Mouse (Mus musculus) heart, adult 2 months (tissue): ENCODE results near the gene Slc34a1. TPM values are rescaled to one million over a fixed set of nuclear protein-coding genes. Genes with fewer than 3 reads are reported as not detected.
A peak's percentile ranks its signal among the peaks of the same experiment; 100 is the strongest.

ENCODE experiments used
- DNase-seq, 2 experiments: peaks; one replicate each; pipeline ENCODE4 v3.0.0; 2021
- H3K27ac ChIP-seq: fragments of 200-600 bp; 2 replicates; pipeline ENCODE4 v1.8.1; 2022
- H3K27me3 ChIP-seq: fragments of 200-500 bp; 2 replicates; pipeline ENCODE4 v1.6.1; 2012; ENCODE audit warnings: mild to moderate bottlenecking, low read length, inconsistent platforms, mixed read lengths; ENCODE audit not compliant: control insufficient read depth, insufficient read depth
- H3K36me3 ChIP-seq: fragments of 200-500 bp; 2 replicates; pipeline ENCODE4 v1.6.1; 2012; ENCODE audit warnings: low read length, inconsistent platforms; ENCODE audit not compliant: control insufficient read depth, insufficient read depth
- H3K4me1 ChIP-seq: fragments of 200-500 bp; 2 replicates; pipeline ENCODE4 v1.6.1; 2011; ENCODE audit warnings: low read length; ENCODE audit not compliant: control insufficient read depth, insufficient read depth
- H3K4me3 ChIP-seq: fragments of 200-600 bp; 2 replicates; pipeline ENCODE4 v1.8.1; 2022
- H3K79me2 ChIP-seq: fragments of 200-500 bp; replicated peaks from 2 replicates; pipeline ENCODE4 v1.6.1; 2012; ENCODE audit warnings: mild to moderate bottlenecking, inconsistent platforms, low read length, moderate library complexity, mixed read lengths; ENCODE audit not compliant: control insufficient read depth, insufficient read depth
- H3K9ac ChIP-seq: fragments of 200-500 bp; 2 replicates; pipeline ENCODE4 v1.6.1; 2012; ENCODE audit warnings: low read depth, mild to moderate bottlenecking, control low read depth, inconsistent platforms, low read length, mixed read lengths
- CTCF ChIP-seq: fragments of 200-600 bp; IDR thresholded peaks from 2 replicates; pipeline ENCODE4 v1.8.1; 2022; ENCODE audit warnings: antibody characterized with exemption, mild to moderate bottlenecking, moderate library complexity
- EP300 ChIP-seq: fragments of 200-500 bp; IDR thresholded peaks from 2 replicates; pipeline ENCODE4 v1.6.1; 2011; ENCODE audit warnings: low read depth, low read length, control low read depth; ENCODE audit not compliant: insufficient read depth
- POLR2A ChIP-seq: fragments of 200-500 bp; IDR thresholded peaks from 2 replicates; pipeline ENCODE4 v1.6.1; 2011; ENCODE audit warnings: mild to moderate bottlenecking, low read depth, low read length, control low read depth; ENCODE audit not compliant: insufficient read depth
- WGBS: fragments of 180-500 bp; shearing (Covaris S2); methylation state at CpG from one replicate; pipeline ENCODE4 v1.1.7; 2018; 5-methylcytosine and 5-hydroxymethylcytosine counted together
- intact Hi-C: fragments of 180-260 bp; cut with DNase I; formaldehyde crosslinking; loops from one replicate; pipeline ENCODE4 v1.15.1; 2025
- polyA plus RNA-seq: library from polyadenylated mRNA; depleted of rRNA; stranded (reverse); fragments of >200 nt; gene quantifications from 2 replicates; pipeline ENCODE4 v1.2.3, GENCODE M21; 2012
- total RNA-seq, 2 experiments: library from RNA; stranded (reverse); gene quantifications; 2 replicates each; pipeline ENCODE4 v1.2.3; 2021

Gene Slc34a1
- total and polyA plus RNA-seq, 3 experiments: 0.16 TPM; not detected in 2

DNA sequence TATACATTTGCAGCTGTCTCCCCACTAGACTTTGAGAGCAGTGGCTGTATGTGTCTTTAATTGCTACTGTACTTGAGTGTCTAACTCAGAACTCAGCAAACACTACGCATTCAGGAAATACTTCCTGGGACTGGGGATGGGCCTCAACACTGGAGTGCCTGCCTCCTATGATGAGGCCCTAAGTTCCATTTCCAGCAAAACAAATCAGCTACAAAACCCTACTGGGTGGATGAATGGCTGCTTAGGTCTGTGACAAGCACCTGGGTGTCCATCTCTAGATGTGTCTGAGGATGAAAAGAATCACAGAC, 2.0 kb downstream of the Slc34a1 start:
- no peak overlapping the region for H3K9ac ChIP-seq
- no peaks in the 10 kb centered on the region; the same call in 1 of the 2 replicates for H3K27me3 ChIP-seq
- DNase-seq: no peak
- intact Hi-C loops: no loop called here
- H3K36me3 ChIP-seq: no peaks in the 10 kb centered on the region
- no peaks in the 10 kb centered on the region for H3K4me1 ChIP-seq
- no peaks in the 10 kb centered on the region for H3K79me2 ChIP-seq
- H3K27ac ChIP-seq: no peak overlapping the region
- WGBS: 42% methylated on average over 1 of the region's 1 CpGs
- TF ChIP-seq POLR2A (no peak), CTCF (no peak), EP300 (no peak)
- no peak overlapping the region for H3K4me3 ChIP-seq

DNA sequence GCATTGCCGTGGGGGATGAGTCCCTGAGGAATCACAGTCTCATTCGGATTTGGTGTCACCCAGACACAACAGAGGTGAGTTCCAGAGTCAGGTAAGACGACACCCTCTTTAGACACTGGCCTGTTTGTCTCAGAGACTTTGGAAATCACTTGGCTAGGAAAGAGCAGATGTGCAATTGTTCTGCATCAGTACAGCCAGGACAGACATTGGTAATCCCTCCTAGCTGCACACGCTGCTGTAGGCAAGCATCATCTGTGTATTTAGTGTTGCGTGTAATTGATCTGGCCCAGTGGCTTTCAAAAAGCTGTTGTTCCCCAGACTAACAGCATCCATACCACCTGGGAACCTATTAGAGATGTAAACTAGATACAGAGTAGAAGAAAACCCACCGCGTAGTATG, 5.3 kb downstream of the Slc34a1 start:
- 69% methylated on average over 7 of the region's 7 CpGs for WGBS
- H3K9ac ChIP-seq: no peak overlapping the region
- no peak for TF ChIP-seq EP300
- TF ChIP-seq POLR2A: no peak
- TF ChIP-seq CTCF: no peak
- H3K4me1 ChIP-seq: no peaks in the 10 kb centered on the region
- H3K4me3 ChIP-seq: no peak overlapping the region
- no peaks in the 10 kb centered on the region; the same call in 1 of the 2 replicates for H3K27me3 ChIP-seq
- H3K79me2 ChIP-seq: no peaks in the 10 kb centered on the region
- no peaks in the 10 kb centered on the region for H3K36me3 ChIP-seq
- no peak overlapping the region for H3K27ac ChIP-seq
- DNase-seq: no peak
- intact Hi-C loops: no loop called here

DNA sequence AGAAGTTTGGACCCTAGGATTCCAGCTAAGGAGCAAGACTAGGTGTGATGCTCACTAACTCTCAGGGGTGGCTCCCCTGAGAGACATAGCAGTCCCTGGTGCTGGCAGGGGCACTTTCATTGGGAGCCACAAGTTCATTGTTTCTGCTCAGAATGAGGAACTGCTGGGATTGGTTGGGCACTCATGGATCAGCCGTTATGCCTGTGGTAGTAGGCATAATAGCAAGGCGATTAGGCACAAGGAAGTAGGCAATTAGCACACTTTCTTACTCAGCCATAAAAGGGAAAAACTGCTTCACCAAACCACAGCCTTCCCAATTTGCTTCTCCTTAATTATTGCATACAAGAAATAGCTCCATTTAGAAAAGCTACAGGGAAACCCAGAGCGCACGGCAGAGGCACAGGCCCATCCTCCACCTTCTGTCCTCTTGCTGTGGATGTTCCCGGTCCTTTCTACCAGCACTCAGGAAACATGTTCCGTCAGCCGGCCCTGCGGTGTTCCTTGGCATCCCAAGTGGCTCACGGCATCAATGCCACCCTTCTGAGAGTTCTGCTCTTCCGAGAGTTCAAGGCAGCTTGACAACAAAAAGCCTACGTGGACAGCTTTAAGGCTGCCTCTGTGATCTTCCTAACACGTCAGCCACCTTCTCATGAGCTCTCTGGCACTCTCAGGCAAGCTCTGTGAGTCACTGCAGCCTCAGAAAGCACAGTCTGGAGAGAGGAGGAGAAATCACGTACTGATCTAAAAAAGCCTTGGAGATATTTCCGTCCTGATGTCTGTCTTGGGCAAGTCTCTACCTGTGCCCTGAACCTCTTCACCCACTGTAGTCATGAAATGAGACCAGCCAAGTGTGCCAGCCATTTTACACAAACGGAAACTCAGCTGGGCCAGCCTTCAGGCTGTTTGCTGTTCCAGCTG, 6.2 kb downstream of the Slc34a1 start:
- Histone ChIP-seq H3K9ac (no peak overlapping the region), H3K27ac (no peak overlapping the region), H3K27me3 (no peaks in the 10 kb centered on the region; the same call in 1 of the 2 replicates), H3K36me3 (no peaks in the 10 kb centered on the region), H3K79me2 (no peaks in the 10 kb centered on the region), H3K4me1 (no peaks in the 10 kb centered on the region), H3K4me3 (no peak overlapping the region)
- WGBS: 62% methylated on average over 15 of the region's 15 CpGs
- intact Hi-C loops: no loop called here
- DNase-seq: no peak
- TF ChIP-seq EP300 (no peak), POLR2A (no peak), CTCF (no peak)

DNA sequence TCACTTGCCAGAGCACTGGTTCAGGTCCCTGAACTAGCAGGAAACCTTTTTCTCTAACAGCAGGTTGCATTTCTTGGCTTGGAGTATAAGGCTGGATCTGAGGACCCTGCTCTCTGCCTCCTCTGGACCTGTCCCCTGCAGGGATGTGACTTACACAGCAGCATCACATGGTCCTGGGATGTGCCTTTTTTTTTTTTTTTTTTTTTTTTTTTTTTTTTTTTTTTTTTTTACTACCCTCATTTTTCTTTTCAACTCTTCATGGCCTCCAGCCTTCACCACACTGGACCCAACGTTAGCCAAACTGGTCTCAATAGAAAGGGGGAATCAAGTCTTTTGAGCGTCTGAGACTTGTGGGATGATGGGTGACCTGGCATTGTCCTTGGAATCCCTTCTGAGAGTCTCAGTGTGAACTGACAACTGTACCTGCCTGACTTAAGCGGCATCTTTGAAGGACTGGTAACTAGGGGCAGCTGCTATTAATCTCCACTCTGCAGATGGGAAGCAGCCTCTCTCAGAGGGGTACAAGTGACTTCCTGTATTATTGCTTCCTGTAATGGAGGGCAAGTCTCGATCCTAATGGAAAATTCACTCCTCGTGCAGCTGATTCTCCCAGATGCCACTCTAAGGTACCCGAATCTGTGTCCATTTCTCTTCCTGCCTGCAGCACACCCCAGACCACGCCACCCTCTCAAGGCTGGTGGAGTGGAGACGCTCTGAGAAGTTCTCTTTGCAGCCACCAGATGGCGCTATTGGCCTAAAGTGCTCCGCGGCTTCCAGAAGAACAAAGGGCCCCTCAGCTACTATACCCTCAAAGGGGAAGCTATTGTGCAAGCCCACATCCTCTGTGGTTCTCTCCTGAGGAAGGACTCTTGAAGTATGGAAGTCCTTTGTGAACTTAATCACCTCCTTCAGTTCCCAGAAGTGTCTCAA, 7.1 kb downstream of the Slc34a1 start:
- intact Hi-C loops: loop anchor here (1.0 kb wide), 3 partner anchors 66 to 132 kb away; no protein-coding TSS in a partner anchor
- Histone ChIP-seq H3K36me3 (no peaks in the 10 kb centered on the region), H3K79me2 (no peaks in the 10 kb centered on the region), H3K4me1 (no peaks in the 10 kb centered on the region), H3K27me3 (no peaks in the 10 kb centered on the region; the same call in 1 of the 2 replicates), H3K4me3 (no peak overlapping the region), H3K27ac (no peak overlapping the region), H3K9ac (no peak overlapping the region)
- TF ChIP-seq CTCF (peak; percentile 100), POLR2A (no peak), EP300 (peak; percentile 56; the same call in 1 of the 2 replicates)
- DNase-seq: peak; percentile 80 to 82
- WGBS: 11% methylated on average over 11 of the region's 11 CpGs

DNA sequence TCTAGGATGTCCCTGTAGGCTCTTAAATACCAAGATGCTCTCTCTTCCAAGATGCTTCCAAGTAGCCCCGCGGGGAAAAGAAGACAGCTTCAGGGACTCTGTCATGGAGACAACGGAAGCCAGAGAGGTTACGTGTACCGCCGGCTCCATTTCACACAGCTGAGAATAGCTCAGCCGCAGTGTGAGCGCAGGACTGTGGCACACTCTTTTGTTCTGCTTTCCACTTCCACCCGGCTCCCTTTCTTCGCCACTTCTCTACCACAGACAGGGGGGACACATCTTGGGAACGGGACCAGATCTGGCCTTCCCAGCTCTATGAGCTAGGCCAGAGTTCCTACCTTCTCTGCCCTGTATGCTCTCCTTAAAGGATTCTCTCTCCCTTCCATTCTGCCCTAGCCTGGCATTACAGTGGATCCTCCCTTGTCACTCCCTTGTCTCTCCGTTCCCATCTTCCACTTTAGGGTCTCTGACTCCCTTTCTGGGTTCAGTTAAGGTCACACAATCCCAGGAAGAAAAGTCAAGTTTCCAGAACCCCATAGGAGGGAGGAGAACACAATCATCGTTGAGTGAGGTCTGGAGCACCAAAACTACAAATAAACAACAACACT, 7.9 kb downstream of the Slc34a1 start:
- no peaks in the 10 kb centered on the region for H3K79me2 ChIP-seq
- no peak overlapping the region for H3K9ac ChIP-seq
- peak in 1 of 2 experiments; percentile 27 for DNase-seq
- no peak overlapping the region for H3K27ac ChIP-seq
- no peaks in the 10 kb centered on the region for H3K36me3 ChIP-seq
- 50% methylated on average over 13 of the region's 13 CpGs for WGBS
- TF ChIP-seq EP300 (no peak), POLR2A (no peak), CTCF (no peak)
- intact Hi-C loops: loop anchor here (1.0 kb wide), 3 partner anchors 65 to 131 kb away; no protein-coding TSS in a partner anchor
- H3K4me1 ChIP-seq: no peaks in the 10 kb centered on the region
- no peaks in the 10 kb centered on the region; the same call in 1 of the 2 replicates for H3K27me3 ChIP-seq
- no peak overlapping the region for H3K4me3 ChIP-seq
